Mouse (Mus musculus) heart, postnatal 0 days (tissue): ENCODE data around the gene Hist1h3a.

ENCODE experiments used
- CTCF ChIP-seq: IDR thresholded peaks from 2 replicates; pipeline ENCODE4 v1.5.1; 2016; ENCODE audit warnings: antibody characterized with exemption, control low read depth, low read depth
- EP300 ChIP-seq: IDR thresholded peaks from 2 replicates; pipeline ENCODE4 v1.6.1; 2016; ENCODE audit warnings: antibody characterized with exemption, low read depth

DNA sequence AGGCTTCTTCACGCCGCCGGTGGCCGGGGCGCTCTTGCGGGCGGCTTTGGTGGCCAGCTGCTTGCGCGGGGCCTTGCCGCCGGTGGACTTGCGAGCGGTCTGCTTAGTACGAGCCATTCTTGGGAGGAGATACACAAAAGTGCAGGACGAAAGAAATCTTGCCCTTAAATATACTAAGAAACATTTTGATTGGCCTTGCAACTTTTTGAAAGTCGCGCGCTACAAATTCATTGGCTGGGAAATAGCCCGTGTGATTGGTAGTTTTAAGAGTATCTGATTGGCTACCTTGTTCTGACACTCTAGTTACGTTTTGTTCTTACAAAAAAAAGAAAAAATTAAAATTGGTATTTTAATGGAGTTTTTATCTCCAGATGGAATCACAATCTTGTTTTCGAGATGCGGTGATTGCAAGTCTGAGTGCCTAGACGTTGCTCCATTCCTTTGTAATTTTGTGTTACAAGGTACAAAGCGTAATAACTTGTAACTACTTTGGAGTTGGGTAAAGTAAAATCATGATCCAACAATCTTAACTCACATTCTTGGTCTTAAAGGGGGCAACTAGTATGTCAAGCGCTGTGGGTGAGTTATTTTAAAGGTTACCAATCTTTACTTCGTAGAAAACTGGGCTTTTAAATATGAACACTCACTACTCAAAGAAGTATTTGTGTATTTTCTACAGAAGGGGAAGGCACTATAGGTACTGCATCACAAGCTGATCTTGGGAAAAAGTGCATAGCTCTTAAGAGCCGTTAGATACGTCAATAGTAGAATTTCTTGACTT, 16.6 kb downstream of the Hist1h3a start, which contains the start of gene Hist1h3c:
- TF ChIP-seq CTCF (no peak), EP300 (0 out of 2 replicates have a peak, but pooled peaks have one; percentile 6)
